Mouse (Mus musculus): Measurements from ENCODE around the gene Ccdc87. TPM values are rescaled to one million over a fixed set of nuclear protein-coding genes. Genes with fewer than 3 reads are reported as not detected.
A peak's percentile ranks its signal among the peaks of the same experiment; 100 is the strongest.
"Not testable (repeated sequence)": the region's sequence is repeated elsewhere in the genome, so short reads cannot be mapped to it uniquely, and the experiment has no call there.

Ccdc87 gene
- polyA plus RNA-seq, 1 experiment from 2014 or later, result 0.20 TPM

- H3K27me3 ChIP-seq, result no peaks in the 10 kb centered on the region
- WGBS, result 4% methylated on average over 12 of the region's 12 CpGs
- peak overlapping the region; percentile 72 for H3K4me3 ChIP-seq
- peak overlapping the region; percentile 83 for H3K9ac ChIP-seq
- peak overlapping the region; percentile 73 for H3K4me2 ChIP-seq
- no peaks in the 10 kb centered on the region; the same call in 1 of the 2 replicates for H3K36me3 ChIP-seq
- H3K27ac ChIP-seq, result peak overlapping the region; percentile 95
- H3K4me1 ChIP-seq, result peaks cover 15% of the 10 kb centered on the region
- peak; percentile 46 for ATAC-seq (ENCODE audit: borderline replicate concordance, extremely low read depth, low FRiP score, low TSS enrichment)
- H3K9me3 ChIP-seq, result no peaks in the 10 kb centered on the region
Observed at GRCm38 (mm10) chr19:4811909-4812242, 27.3 kb upstream of the Ccdc87 start.

DNA sequence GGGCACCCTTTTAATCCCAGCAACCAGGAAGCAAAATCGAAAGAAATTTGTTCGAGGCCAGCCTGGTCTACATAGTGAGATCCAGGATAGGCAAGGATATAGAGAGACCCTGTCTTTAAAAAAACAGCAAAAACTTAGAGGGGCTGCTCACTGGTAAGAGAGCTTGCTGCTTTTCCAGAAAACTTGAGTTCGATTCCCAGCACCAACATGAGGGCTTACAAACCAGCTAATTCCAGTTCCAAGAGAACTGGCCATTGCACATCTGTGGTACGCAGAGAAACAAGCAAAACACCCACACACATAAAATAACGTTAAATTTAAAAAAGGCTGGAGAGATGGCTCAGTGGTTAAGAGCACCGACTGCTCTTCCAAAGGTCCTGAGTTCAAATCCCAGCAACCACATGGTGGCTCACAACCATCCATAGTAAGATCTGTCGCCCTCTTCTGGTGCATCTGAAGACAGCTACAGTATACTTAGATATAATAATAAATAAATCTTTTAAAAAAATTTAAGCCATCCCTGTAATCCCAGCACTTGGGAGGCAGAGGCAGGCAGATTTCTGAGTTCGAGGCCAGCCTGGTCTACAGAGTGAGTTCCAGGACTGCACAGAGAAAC lies 26.7 kb upstream of the Ccdc87 start:
- 69% methylated on average over 8 of the region's 8 CpGs for WGBS

DNA sequence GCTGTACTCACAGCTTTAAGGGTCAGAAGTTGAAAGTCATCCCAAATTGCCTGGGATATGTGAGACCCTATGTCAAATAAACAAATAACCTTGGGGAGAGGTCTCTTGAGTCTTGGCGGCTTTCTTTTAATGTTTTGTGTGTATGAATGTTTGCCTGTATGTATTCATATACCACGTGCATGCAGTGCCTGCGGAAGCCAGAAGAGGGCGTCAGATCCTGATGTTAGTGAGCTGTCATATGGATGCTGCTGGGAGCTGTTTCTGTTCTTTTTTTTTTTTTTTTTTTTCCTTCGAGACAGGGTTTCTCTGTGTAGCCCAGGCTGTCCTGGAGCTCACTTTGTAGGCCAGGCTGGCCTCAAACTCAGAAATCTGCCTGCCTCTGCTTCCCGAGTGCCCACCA lies 26.2 kb upstream of the Ccdc87 start:
- 86% methylated on average over 6 of the region's 6 CpGs for WGBS
- no peaks in the 10 kb centered on the region for H3K36me3 ChIP-seq
- no peak for ATAC-seq (ENCODE audit: borderline replicate concordance, extremely low read depth, low FRiP score, low TSS enrichment)
- no peaks in the 10 kb centered on the region for H3K27me3 ChIP-seq
- no peak overlapping the region for H3K9ac ChIP-seq
- H3K9me3 ChIP-seq, result no peaks in the 10 kb centered on the region
- peaks cover 15% of the 10 kb centered on the region for H3K4me1 ChIP-seq
- H3K27ac ChIP-seq, result no peak overlapping the region
- no peak overlapping the region for H3K4me2 ChIP-seq
- H3K4me3 ChIP-seq, result no peak overlapping the region

More for the DNA sequence above, 26.7 kb upstream of the Ccdc87 start:
- ATAC-seq (ENCODE audit: borderline replicate concordance, extremely low read depth, low FRiP score, low TSS enrichment); H3K36me3 ChIP-seq; H3K9me3 ChIP-seq; H3K27me3 ChIP-seq: not testable (repeated sequence)
- peak overlapping the region; percentile 95 for H3K27ac ChIP-seq
- H3K4me1 ChIP-seq, result peaks cover 15% of the 10 kb centered on the region
- H3K4me3 ChIP-seq, result peak overlapping the region; percentile 72
- peak overlapping the region; percentile 83 for H3K9ac ChIP-seq
- peak overlapping the region; percentile 73 for H3K4me2 ChIP-seq

DNA sequence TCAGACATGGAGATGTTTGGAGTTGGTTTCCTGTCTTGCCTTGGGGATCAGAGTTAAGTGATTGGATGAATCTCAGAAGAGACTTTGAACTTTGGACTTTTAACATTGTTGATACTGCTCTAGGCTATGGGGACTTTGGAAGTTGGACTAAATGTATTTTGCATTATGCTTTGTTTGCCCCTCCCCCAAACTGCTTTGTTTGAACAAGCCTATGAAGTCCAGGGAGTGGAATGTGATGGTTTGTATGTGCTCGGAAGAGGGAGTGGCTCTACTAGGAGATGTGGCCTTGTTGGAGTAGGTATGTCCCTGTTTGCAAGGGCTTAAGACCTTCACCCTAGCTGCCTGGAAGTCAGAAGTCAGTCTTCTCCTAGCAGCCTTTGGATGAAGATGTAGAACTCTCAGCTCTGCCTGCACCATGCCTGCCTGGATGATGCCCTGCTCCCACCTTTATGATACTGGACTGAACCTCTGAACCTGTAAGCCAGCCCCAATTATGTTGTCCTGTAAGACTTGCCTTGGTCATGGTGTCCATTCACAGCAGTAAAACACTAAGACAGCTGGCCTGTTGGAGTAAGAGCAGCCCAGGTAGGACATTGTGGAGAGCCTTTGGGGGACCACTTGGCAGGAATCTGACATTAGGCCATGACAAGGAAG lies 21.9 kb upstream of the Ccdc87 start:
- Histone ChIP-seq H3K36me3 (no peaks in the 10 kb centered on the region), H3K4me2 (no peak overlapping the region), H3K4me3 (no peak overlapping the region), H3K9ac (no peak overlapping the region), H3K9me3 (no peaks in the 10 kb centered on the region), H3K27me3 (no peaks in the 10 kb centered on the region), H3K27ac (no peak overlapping the region), H3K4me1 (peaks cover 2% of the 10 kb centered on the region; the same call in 1 of the 2 replicates)
- WGBS, result 29% methylated on average over 1 of the region's 1 CpGs
- ATAC-seq (ENCODE audit: borderline replicate concordance, extremely low read depth, low FRiP score, low TSS enrichment), result no peak

GRCm38 (mm10) chr19:4820678-4821303 lies 18.4 kb upstream of the Ccdc87 start:
- H3K4me1 ChIP-seq, result no peaks in the 10 kb centered on the region
- peaks cover 4% of the 10 kb centered on the region; the same call in 1 of the 2 replicates for H3K36me3 ChIP-seq
- no peak overlapping the region for H3K9ac ChIP-seq
- H3K4me3 ChIP-seq, result no peak overlapping the region
- no peak overlapping the region for H3K4me2 ChIP-seq
- peak; percentile 83 for ATAC-seq (ENCODE audit: borderline replicate concordance, extremely low read depth, low FRiP score, low TSS enrichment)
- H3K27ac ChIP-seq, result no peak overlapping the region
- no peaks in the 10 kb centered on the region for H3K27me3 ChIP-seq
- H3K9me3 ChIP-seq, result no peaks in the 10 kb centered on the region
- 58% methylated on average over 5 of the region's 5 CpGs for WGBS

DNA sequence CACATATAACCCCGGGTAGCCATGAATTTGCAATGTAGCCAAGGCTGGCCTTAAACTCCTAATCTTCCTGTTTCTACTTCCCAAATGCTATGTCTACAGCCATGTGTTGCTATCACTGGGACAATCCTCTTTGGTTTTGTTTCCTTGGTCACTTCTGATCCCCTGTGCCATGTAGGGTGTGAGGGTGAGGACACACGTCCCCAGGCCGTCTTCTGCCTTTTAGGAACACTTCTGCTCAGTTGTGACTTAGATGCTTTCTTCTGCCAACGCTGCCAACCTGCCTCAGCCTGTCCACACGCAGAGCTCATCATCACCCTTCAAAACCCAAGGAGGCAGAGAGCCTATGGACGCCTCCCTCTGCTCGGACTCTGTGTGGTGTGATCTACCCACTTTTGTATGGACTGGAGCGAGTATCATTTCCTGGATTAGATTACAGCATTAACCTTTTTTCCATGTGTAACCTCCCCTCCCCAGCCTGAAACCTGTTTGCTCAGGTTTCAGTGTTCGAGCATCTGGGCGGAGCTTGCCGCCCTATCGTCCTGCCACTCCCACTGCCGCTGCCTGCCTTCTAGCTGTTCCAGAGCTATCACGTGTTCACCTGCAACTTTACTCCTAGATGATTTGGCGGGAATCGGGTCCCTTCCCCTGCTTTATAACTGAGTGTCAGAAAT lies 10.6 kb upstream of the Ccdc87 start:
- no peak overlapping the region for H3K4me3 ChIP-seq
- peaks cover 21% of the 10 kb centered on the region for H3K36me3 ChIP-seq

DNA sequence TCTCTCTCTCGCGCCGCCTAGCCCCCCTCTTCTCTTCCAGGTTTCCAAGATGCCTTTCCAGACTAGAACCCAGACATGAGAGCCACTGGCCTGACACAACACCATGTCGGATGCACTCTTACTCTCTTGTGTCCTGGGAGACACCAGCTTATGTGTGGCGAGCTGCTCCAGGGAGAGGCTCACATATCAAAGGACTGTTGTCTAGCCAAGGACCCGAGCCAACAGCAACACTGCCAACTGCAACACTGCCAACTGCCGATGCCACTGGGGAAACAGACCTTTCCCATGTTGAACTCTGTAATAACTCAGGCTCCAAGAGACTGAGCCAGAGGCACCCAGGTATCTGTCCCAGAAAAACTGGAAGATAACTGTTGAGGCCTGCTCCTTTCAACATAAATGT lies 10.0 kb upstream of the Ccdc87 start:
- no peak overlapping the region for H3K4me3 ChIP-seq
- no peak for ATAC-seq (ENCODE audit: borderline replicate concordance, extremely low read depth, low FRiP score, low TSS enrichment)
- no peak overlapping the region for H3K27ac ChIP-seq
- no peaks in the 10 kb centered on the region for H3K4me1 ChIP-seq
- H3K4me2 ChIP-seq, result no peak overlapping the region
- WGBS, result 65% methylated on average over 7 of the region's 7 CpGs
- H3K36me3 ChIP-seq, result peaks cover 21% of the 10 kb centered on the region
- H3K27me3 ChIP-seq, result no peaks in the 10 kb centered on the region
- H3K9me3 ChIP-seq, result no peaks in the 10 kb centered on the region
- H3K9ac ChIP-seq, result no peak overlapping the region

More for the DNA sequence above, 10.6 kb upstream of the Ccdc87 start:
- Histone ChIP-seq H3K4me1 (no peaks in the 10 kb centered on the region), H3K9me3 (no peaks in the 10 kb centered on the region), H3K4me2 (no peak overlapping the region), H3K27ac (no peak overlapping the region), H3K27me3 (no peaks in the 10 kb centered on the region), H3K9ac (no peak overlapping the region)
- 52% methylated on average over 16 of the region's 16 CpGs for WGBS
- no peak for ATAC-seq (ENCODE audit: borderline replicate concordance, extremely low read depth, low FRiP score, low TSS enrichment)

- Histone ChIP-seq H3K9ac (no peak overlapping the region), H3K36me3 (peaks cover 17% of the 10 kb centered on the region; the same call in 1 of the 2 replicates), H3K4me3 (no peak overlapping the region), H3K4me2 (no peak overlapping the region), H3K9me3 (no peaks in the 10 kb centered on the region), H3K27ac (no peak overlapping the region), H3K4me1 (no peaks in the 10 kb centered on the region), H3K27me3 (no peaks in the 10 kb centered on the region)
- ATAC-seq (ENCODE audit: borderline replicate concordance, extremely low read depth, low FRiP score, low TSS enrichment), result no peak
- 77% methylated on average over 8 of the region's 8 CpGs for WGBS
Observed at GRCm38 (mm10) chr19:4833977-4834376, 5.2 kb upstream of the Ccdc87 start.

GRCm38 (mm10) chr19:4836096-4836495 lies 3.1 kb upstream of the Ccdc87 start:
- Histone ChIP-seq H3K9me3 (no peaks in the 10 kb centered on the region), H3K4me2 (no peak overlapping the region), H3K27me3 (peaks cover 13% of the 10 kb centered on the region), H3K4me3 (no peak overlapping the region), H3K27ac (no peak overlapping the region), H3K4me1 (peaks cover 5% of the 10 kb centered on the region; the same call in 1 of the 2 replicates), H3K36me3 (peaks cover 13% of the 10 kb centered on the region; the same call in 1 of the 2 replicates), H3K9ac (no peak overlapping the region)
- no peak for ATAC-seq (ENCODE audit: borderline replicate concordance, extremely low read depth, low FRiP score, low TSS enrichment)
- 62% methylated on average over 2 of the region's 2 CpGs for WGBS

DNA sequence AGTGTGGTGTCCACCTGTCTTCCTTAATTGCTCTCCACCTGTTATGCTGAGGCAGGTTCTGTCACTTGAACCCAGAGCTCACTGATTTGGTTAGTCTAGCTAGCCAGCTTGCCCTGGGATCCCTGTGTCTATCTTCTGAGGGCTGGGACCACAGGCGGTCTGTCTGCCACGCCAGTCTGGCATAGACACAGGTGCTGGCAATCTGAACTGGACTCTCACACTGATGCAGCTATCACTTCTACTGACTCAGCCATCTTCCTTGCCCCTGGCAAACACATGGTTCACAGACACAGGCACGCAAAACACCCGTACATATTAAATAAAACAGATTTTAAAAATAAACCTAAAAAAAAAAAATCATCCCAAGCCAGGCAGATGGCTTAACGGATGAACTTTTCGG lies 2.1 kb upstream of the Ccdc87 start:
- Histone ChIP-seq H3K4me2 (no peak overlapping the region), H3K27ac (no peak overlapping the region), H3K4me3 (no peak overlapping the region), H3K4me1 (peaks cover 5% of the 10 kb centered on the region; the same call in 1 of the 2 replicates), H3K9ac (no peak overlapping the region), H3K9me3 (no peaks in the 10 kb centered on the region), H3K36me3 (peaks cover 13% of the 10 kb centered on the region; the same call in 1 of the 2 replicates), H3K27me3 (peaks cover 16% of the 10 kb centered on the region)
- no peak for ATAC-seq (ENCODE audit: borderline replicate concordance, extremely low read depth, low FRiP score, low TSS enrichment)
- 92% methylated on average over 6 of the region's 6 CpGs for WGBS

DNA sequence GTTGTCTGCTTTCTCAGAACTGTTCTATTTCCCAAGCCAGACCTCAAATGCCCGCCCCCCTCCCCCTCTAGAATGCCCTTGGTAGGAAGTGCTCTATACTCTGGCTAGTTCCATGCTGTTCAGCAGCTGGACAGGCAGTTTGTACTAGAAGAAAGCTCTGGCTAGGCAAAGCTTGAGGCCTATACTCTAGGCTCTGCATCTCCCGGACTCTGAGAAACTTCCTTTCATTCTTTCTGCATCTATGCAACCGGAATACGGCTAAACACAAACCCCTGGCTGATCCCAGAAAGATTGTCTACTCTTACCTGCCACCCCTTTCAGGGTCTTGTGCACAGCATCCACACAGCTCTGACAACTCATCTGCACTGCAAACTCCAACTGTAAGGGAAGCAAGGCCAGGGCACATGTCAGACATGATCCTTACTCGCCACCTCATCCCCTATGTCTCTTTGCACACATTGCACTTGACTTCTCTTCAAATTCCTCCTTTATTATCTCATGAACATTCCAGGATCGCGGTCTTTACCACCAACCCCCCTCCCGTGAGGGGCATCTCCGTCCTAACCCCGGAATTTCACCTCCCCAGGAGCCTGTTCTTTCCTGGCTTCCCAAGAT lies 533 bp upstream of the Ccdc87 start:
- Histone ChIP-seq H3K4me2 (peak overlapping the region; percentile 96), H3K4me1 (peaks cover 5% of the 10 kb centered on the region; the same call in 1 of the 2 replicates), H3K36me3 (no peaks in the 10 kb centered on the region), H3K27me3 (peaks cover 16% of the 10 kb centered on the region), H3K9ac (peak overlapping the region; percentile 65), H3K9me3 (no peaks in the 10 kb centered on the region), H3K27ac (no peak overlapping the region), H3K4me3 (peak overlapping the region; percentile 66)
- WGBS, result 28% methylated on average over 10 of the region's 10 CpGs
- no peak for ATAC-seq (ENCODE audit: borderline replicate concordance, extremely low read depth, low FRiP score, low TSS enrichment)

Data from lung, embryonic 15.5 days (tissue).